In the genomic region with DNA sequence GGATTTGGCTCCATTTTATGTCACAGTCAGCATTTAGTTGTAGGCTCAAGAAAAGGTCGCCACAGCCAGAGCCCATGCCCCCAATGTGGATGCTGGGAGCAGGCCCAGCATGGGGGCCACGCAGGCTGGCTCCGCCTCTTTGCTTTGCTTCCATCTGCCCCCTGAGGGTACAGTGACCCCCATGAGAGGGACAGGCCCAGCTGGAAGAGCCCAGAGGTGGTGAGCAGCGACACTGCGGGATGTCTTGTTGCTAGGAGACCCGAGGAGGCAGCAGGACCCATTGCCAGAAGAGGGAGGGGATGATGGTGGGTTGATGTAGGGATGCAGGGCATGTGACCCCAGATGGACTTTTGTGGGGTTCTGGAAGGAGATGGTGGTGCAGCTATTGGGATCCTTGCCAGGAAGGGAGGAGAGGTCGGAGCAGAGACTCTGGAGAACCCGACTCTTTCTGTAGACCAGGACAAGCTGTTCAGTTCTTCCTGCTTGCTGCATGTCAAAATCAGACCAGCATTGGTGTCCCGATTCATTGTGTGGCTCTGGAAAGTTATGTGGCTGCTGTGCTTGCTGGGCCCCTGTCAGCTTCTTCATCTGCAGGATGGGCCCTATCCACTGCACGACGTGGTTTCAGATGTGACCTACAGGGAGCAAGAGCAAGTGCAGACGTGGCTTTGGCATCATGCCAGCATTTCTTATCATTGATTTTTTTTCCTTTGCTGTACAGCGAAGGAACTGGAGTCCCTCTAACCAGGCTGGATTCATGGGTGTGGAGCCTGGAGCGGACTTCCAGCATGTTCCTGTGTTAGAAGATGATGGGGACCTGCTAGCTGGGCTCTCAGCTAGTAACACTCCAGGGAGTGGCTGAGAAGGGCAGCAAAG, we compare ENCODE assay signal across 9 mouse cellular contexts. TPM values are rescaled to one million over a fixed set of nuclear protein-coding genes. Genes with fewer than 3 reads are reported as not detected.
DNase-seq lines count a peak whose midpoint lies in the region; ATAC-seq and TF ChIP-seq lines count a peak whose summit lies in the region.
"Had no signal": no experiment of that assay in that cellular context is flagged by ENCODE, and none has a peak within 500 bp of the region (broad histone marks: within the 10 kb centered on the region; RNA-seq: fewer than 3 reads in every experiment).

No protein-coding gene starts in this region.

- peaks cover 28% of the 10 kb centered on the region for H3K4me1 ChIP-seq in heart, embryonic 10.5 days
- H3K4me1 ChIP-seq in lung, embryonic 14.5 days (ENCODE audit: insufficient read depth), result peaks cover 3% of the 10 kb centered on the region; the same call in 1 of the 2 replicates
- H3K4me1 ChIP-seq in intestine, embryonic 16.5 days (ENCODE audit: control insufficient read depth, insufficient read depth, low read length), result peaks cover 16% of the 10 kb centered on the region; the same call in 1 of the 2 replicates

- H3K4me3 ChIP-seq in heart, embryonic 10.5 days, result no peak overlapping the region
- H3K4me3 ChIP-seq in lung, embryonic 14.5 days (ENCODE audit: low read depth, low read length), result no peak overlapping the region
- H3K4me3 ChIP-seq in intestine, embryonic 16.5 days (ENCODE audit: low read length), result no peak overlapping the region

- H3K9me3 ChIP-seq in heart, embryonic 10.5 days, result no peaks in the 10 kb centered on the region
- H3K9me3 ChIP-seq in lung, embryonic 14.5 days (ENCODE audit: low read depth, low read length), result no peaks in the 10 kb centered on the region
- no peaks in the 10 kb centered on the region for H3K9me3 ChIP-seq in intestine, embryonic 16.5 days (ENCODE audit: control insufficient read depth, low read length)

- H3K9ac ChIP-seq in lung, embryonic 14.5 days, result no peak overlapping the region
- H3K9ac ChIP-seq in intestine, embryonic 16.5 days (ENCODE audit: low read depth, low read length), result no peak overlapping the region
- H3K9ac ChIP-seq: liver, postnatal 0 days had no signal

- no peaks in the 10 kb centered on the region for H3K36me3 ChIP-seq in heart, embryonic 10.5 days
- H3K36me3 ChIP-seq in lung, embryonic 14.5 days (ENCODE audit: insufficient read depth), result no peaks in the 10 kb centered on the region
- H3K36me3 ChIP-seq in intestine, embryonic 16.5 days (ENCODE audit: control insufficient read depth, insufficient read depth, low read length), result no peaks in the 10 kb centered on the region

- 0 out of 2 replicates have a peak, but pooled peaks cover 5% of the 10 kb centered on the region for H3K27me3 ChIP-seq in heart, embryonic 10.5 days (ENCODE audit: insufficient read depth, poor library complexity, severe bottlenecking)
- no peaks in the 10 kb centered on the region for H3K27me3 ChIP-seq in lung, embryonic 14.5 days (ENCODE audit: insufficient read depth, low read length)
- H3K27me3 ChIP-seq in intestine, embryonic 16.5 days (replicated peaks; ENCODE audit: control insufficient read depth, insufficient read depth, low read length), result no peaks in the 10 kb centered on the region

- peak overlapping the region; percentile 63 for H3K27ac ChIP-seq in heart, embryonic 10.5 days
- H3K27ac ChIP-seq in lung, embryonic 14.5 days (ENCODE audit: low read depth), result no peak overlapping the region
- no peak overlapping the region for H3K27ac ChIP-seq in intestine, embryonic 16.5 days (ENCODE audit: low read length)

- no peak for TF ChIP-seq CTCF in lung, embryonic 14.5 days (IDR thresholded peaks at IDR 0.05; ENCODE audit: low read depth)
- TF ChIP-seq CTCF in brain, embryonic 14.5 days (IDR thresholded peaks at IDR 0.05; ENCODE audit: borderline replicate concordance, extremely low read depth, insufficient read depth, insufficient read length), result no peak

- TF ChIP-seq POLR2A in brain, embryonic 14.5 days (IDR thresholded peaks at IDR 0.05; ENCODE audit: borderline replicate concordance, extremely low read depth, insufficient read depth, insufficient read length, poor library complexity, severe bottlenecking), result no peak

- DNase-seq in heart, embryonic 10.5 days (ENCODE audit: low spot score), result no peak
- no peak for DNase-seq in heart, postnatal 36 days
- peak; percentile 72 for DNase-seq in lung, embryonic 14.5 days
- DNase-seq in lung, adult 18-20 months, result no peak
- peak; percentile 55 for DNase-seq in brain, embryonic 14.5 days (ENCODE audit: low read depth)
- DNase-seq in left cerebral cortex, adult 18-20 months (ENCODE audit: low spot score in 2 of 2), result no peak
- DNase-seq in B cell, adult 2 months, result no peak
- DNase-seq: liver, postnatal 0 days had no signal

- peak; percentile 6; the same call in 1 of the 2 replicates for ATAC-seq in lung, embryonic 14.5 days (ENCODE audit: insufficient read depth)
- peak; percentile 86 for ATAC-seq in intestine, embryonic 16.5 days
- ATAC-seq: liver, postnatal 0 days had no signal

- WGBS in heart, embryonic 10.5 days, result 37% methylated on average over 14 of the region's 14 CpGs
- WGBS in lung, embryonic 14.5 days, result 35% methylated on average over 14 of the region's 14 CpGs
- 44% methylated on average over 14 of the region's 14 CpGs for WGBS in intestine, embryonic 16.5 days

- H3K4me2 ChIP-seq in lung, embryonic 14.5 days, result no peak overlapping the region
- no peak overlapping the region for H3K4me2 ChIP-seq in intestine, embryonic 16.5 days (ENCODE audit: low read depth, low read length)

- intact Hi-C loops in heart, postnatal 36 days (cut with DNase I), result loop anchor here (5.0 kb wide), 1 partner anchor 120 kb away; no protein-coding TSS in a partner anchor

RNA-seq across cellular contexts. Expression of a gene that starts 41.7 kb away (rescaled TPM):
- polyA plus RNA-seq in heart, embryonic 10.5 days (2016; fragmentation: Nextera tagmentation; extraction: Ambion mirVana), result 0.97 and 1.5 TPM in 2 replicates
- total RNA-seq in heart, postnatal 36 days (2021), result 1 to 10 TPM; 6.3 to 9.1 TPM
- 2.1 and 3.2 TPM in 2 replicates for polyA plus RNA-seq in lung, embryonic 14.5 days (2014; fragmentation: Nextera tagmentation; extraction: Ambion mirVana)
- 65.2 and 99.5 TPM in 2 replicates for polyA plus RNA-seq in brain, embryonic 14.5 days (2012; rRNA removed)
- polyA plus RNA-seq in intestine, embryonic 16.5 days (2015; fragmentation: Nextera tagmentation; extraction: Ambion mirVana), result 1.7 and 2.0 TPM in 2 replicates
- total RNA-seq in left cerebral cortex, adult 18-20 months (2021), result 100 to 1,000 TPM; 364 to 365 TPM

Comparison
In these comparisons a context has a peak if more than half of its experiments do, and no peak if none do; other contexts are left out.
1. DNase-seq: peak in lung, embryonic 14.5 days (single experiment) and brain, embryonic 14.5 days (single experiment); none in heart, embryonic 10.5 days (single experiment), heart, postnatal 36 days (0 of 2), lung, adult 18-20 months (0 of 2), left cerebral cortex, adult 18-20 months (0 of 2) and B cell, adult 2 months (0 of 2).
2. RNA of a gene that starts 41.7 kb away (polyA plus RNA-seq): 65.2 to 99.5 TPM in brain, embryonic 14.5 days; 2.1 to 3.2 TPM in lung, embryonic 14.5 days, 1.7 to 2.0 TPM in intestine, embryonic 16.5 days and 0.97 to 1.5 TPM in heart, embryonic 10.5 days; every median in the first group is over 10 times any median in the second.